Mouse (Mus musculus) CH12.LX (cell line): ENCODE measurements at regions not wholly inside any gene's neighbourhood (a gene's known extent, or its start where the extent isn't known, plus 50 kb on each side); places are given as distances from the start of the nearest gene placed in this dataset.

ENCODE experiments used
- DNase-seq: peaks from one replicate; pipeline ENCODE4 v3.0.0-alpha.2; 2013; ENCODE audit errors: extremely low read depth
- H3K27ac ChIP-seq: 2 replicates; pipeline ENCODE4 v1.5.1; 2012; ENCODE audit warnings: low read depth, mild to moderate bottlenecking, control low read depth, moderate library complexity; ENCODE audit not compliant: insufficient read depth
- H3K27me3 ChIP-seq: replicated peaks from 2 replicates; pipeline ENCODE3; 2012; ENCODE audit warnings: inconsistent platforms
- H3K36me3 ChIP-seq, 2 experiments: replicated peaks in 1 of 2; 2 replicates each; pipeline versions ENCODE3 to v1.6.1; 2012; ENCODE audit warnings: inconsistent platforms in 1 of 2, low read length in 1 of 2, mild to moderate bottlenecking in 1 of 2, mixed read lengths in 1 of 2, moderate library complexity in 1 of 2; ENCODE audit not compliant: control insufficient read depth in 1 of 2, insufficient read depth in 1 of 2
- H3K4me1 ChIP-seq, 2 experiments: 2 replicates each; pipeline ENCODE4 v1.6.1; 2012; ENCODE audit warnings: inconsistent platforms in 1 of 2, moderate library complexity in 1 of 2; ENCODE audit not compliant: insufficient read depth in 2 of 2, control insufficient read depth in 1 of 2
- H3K4me2 ChIP-seq: 2 replicates; pipeline ENCODE4 v1.6.1; 2012; ENCODE audit warnings: low read depth, mild to moderate bottlenecking, control low read depth; ENCODE audit not compliant: poor library complexity, insufficient read depth, severe bottlenecking
- H3K4me3 ChIP-seq, 3 experiments: fragments of 150-350 bp in 1 of 3; sonication (generic) in 1 of 3; replicated peaks in 1 of 3; 2 replicates each; pipeline versions ENCODE3 to v1.5.1; 2011 to 2012; ENCODE audit warnings: low read depth in 2 of 3, low read length in 2 of 3, mild to moderate bottlenecking in 2 of 3, moderate library complexity in 2 of 3, control low read depth in 1 of 3, improper control_type of control experiment in 1 of 3, inconsistent platforms in 1 of 3, mixed read lengths in 1 of 3; ENCODE audit not compliant: poor library complexity in 1 of 3
- H3K79me2 ChIP-seq: replicated peaks from 2 replicates; pipeline ENCODE4 v1.6.1; 2012; ENCODE audit warnings: mild to moderate bottlenecking, moderate library complexity; ENCODE audit not compliant: control insufficient read depth, poor library complexity, insufficient read depth, severe bottlenecking; ENCODE audit errors: extremely low read depth
- H3K9ac ChIP-seq: 2 replicates; pipeline ENCODE4 v1.6.1; 2012; ENCODE audit warnings: low read depth, mild to moderate bottlenecking, control low read depth, moderate library complexity; ENCODE audit not compliant: insufficient read depth
- H3K9me3 ChIP-seq: replicated peaks from 2 replicates; pipeline ENCODE3; 2012; ENCODE audit warnings: low read length, inconsistent platforms, mixed read lengths
- GABPA ChIP-seq: IDR thresholded peaks from 2 replicates; pipeline ENCODE4 v1.6.1; 2012; ENCODE audit warnings: low read depth, low read length, improper control_type of control experiment, inconsistent platforms; ENCODE audit not compliant: insufficient replicate concordance
- JUND ChIP-seq: conservative IDR thresholded peaks from 2 replicates; pipeline ENCODE4 v1.6.1; 2011; ENCODE audit warnings: low read depth, low read length, improper control_type of control experiment
- KAT2A ChIP-seq: IDR thresholded peaks from 2 replicates; pipeline ENCODE4 v1.6.1; 2012; ENCODE audit warnings: low read length, improper control_type of control experiment, inconsistent platforms; ENCODE audit not compliant: insufficient replicate concordance
- MAFK ChIP-seq: IDR thresholded peaks from 2 replicates; pipeline ENCODE4 v1.6.1; 2011; ENCODE audit warnings: low read length, improper control_type of control experiment; ENCODE audit not compliant: insufficient replicate concordance
- MAX ChIP-seq: IDR thresholded peaks from 2 replicates; pipeline ENCODE4 v1.6.1; 2011; ENCODE audit warnings: low read length, improper control_type of control experiment
- MEF2A ChIP-seq: IDR thresholded peaks from 2 replicates; pipeline ENCODE4 v1.6.1; 2014; ENCODE audit warnings: low read depth, mild to moderate bottlenecking, inconsistent platforms, low read length, improper control_type of control experiment, borderline replicate concordance
- NRF1 ChIP-seq: IDR thresholded peaks from 2 replicates; pipeline ENCODE4 v1.6.1; 2014; ENCODE audit warnings: low read depth, mild to moderate bottlenecking, inconsistent platforms, low read length, improper control_type of control experiment, moderate library complexity
- RAD21 ChIP-seq: IDR thresholded peaks from 2 replicates; pipeline ENCODE4 v1.6.1; 2011; ENCODE audit warnings: low read depth, mild to moderate bottlenecking, low read length, improper control_type of control experiment, moderate library complexity
- RCOR1 ChIP-seq: conservative IDR thresholded peaks from 2 replicates; pipeline ENCODE4 v1.6.1; 2012; ENCODE audit warnings: low read depth, mild to moderate bottlenecking, inconsistent platforms, low read length, improper control_type of control experiment
- SIN3A ChIP-seq: IDR thresholded peaks from 2 replicates; pipeline ENCODE4 v1.6.1; 2012; ENCODE audit warnings: low read length, improper control_type of control experiment, inconsistent platforms
- USF1 ChIP-seq: IDR thresholded peaks from 2 replicates; pipeline ENCODE4 v1.6.1; 2014; ENCODE audit warnings: low read depth, mild to moderate bottlenecking, inconsistent platforms, low read length, improper control_type of control experiment
- USF2 ChIP-seq: conservative IDR thresholded peaks from 2 replicates; pipeline ENCODE4 v1.6.1; 2011; ENCODE audit warnings: low read depth, low read length, improper control_type of control experiment
- ZKSCAN1 ChIP-seq: IDR thresholded peaks from 2 replicates; pipeline ENCODE4 v1.6.1; 2012; ENCODE audit warnings: low read depth, inconsistent platforms, low read length, improper control_type of control experiment, borderline replicate concordance
- dilution Hi-C: fragments of 300-500 bp; cut with MboI; formaldehyde crosslinking; loops from 2 replicates; pipeline ENCODE4 v1.14.3; 2020; ENCODE audit warnings: low sequenced_read_pairs; ENCODE audit not compliant: extremely low pct_unique_long_range_greater_than_20kb, extremely low pct_ligation_motif_present
- in situ Hi-C: fragments of 300-500 bp; cut with MboI; formaldehyde crosslinking; loops from 3 replicates; pipeline ENCODE4 v1.14.3; 2019; ENCODE audit warnings: low sequenced_read_pairs, low pct_ligation_motif_present, low pct_unique_long_range_greater_than_20kb, mixed read lengths

DNA sequence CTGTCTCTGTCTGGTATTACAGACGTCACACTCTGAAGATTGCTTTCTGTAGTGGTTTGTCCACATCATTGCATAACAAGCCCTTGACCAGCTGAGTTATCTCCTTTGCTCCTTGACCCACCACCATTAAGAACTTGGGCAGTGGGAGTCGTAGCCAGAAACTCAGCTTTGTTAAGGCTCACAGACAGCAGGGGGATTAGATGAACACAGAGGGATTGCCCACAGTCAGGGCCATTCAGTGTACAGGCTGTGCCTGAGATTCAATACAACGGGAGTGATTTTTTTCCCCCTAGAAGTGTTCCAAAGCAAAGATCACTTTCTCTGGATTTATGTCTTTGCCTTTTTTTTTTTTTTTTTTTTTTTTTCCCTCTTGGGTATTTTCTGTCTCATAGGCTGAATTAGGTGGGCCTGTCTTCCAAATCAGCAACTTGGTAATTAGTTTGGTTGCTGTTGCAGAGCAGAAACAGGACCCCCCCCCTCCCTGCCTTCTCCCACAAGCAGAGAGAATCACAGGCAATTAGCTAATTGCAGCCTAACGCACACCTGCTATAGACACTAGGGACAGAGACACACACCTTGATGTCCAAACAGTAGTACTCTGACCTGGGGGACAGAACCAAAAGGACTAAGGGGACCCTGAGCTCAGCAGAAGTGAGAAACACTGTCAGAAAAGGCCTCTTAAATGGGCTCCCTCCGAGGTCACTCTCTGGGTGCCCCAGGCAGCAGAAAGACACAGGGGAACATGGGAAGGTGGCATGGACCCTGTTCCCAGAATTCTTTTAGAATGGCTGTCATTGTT, 340.4 kb upstream of the Dynlrb2 start:
- TF ChIP-seq RCOR1 (no peak), KAT2A (no peak), ZKSCAN1 (no peak), SIN3A (no peak), NRF1 (no peak), MEF2A (no peak), MAFK (no peak)

GRCm38 (mm10) chr8:116160932-116161331, 343.8 kb upstream of the Dynlrb2 start:
- TF ChIP-seq KAT2A (no peak), MAFK (no peak), JUND (no peak), USF1 (no peak), MAX (no peak), RAD21 (no peak), USF2 (no peak), GABPA (no peak), SIN3A (no peak)
- H3K9me3 ChIP-seq: no peaks in the 10 kb centered on the region
- in situ Hi-C loops (no loop called here), dilution Hi-C loops (no loop called here)
- H3K79me2 ChIP-seq: no peaks in the 10 kb centered on the region
- no peak overlapping the region for H3K4me2 ChIP-seq
- peaks cover 64% of the 10 kb centered on the region for H3K27me3 ChIP-seq
- DNase-seq: no peak
- H3K27ac ChIP-seq: no peak overlapping the region
- no peaks in the 10 kb centered on the region for H3K36me3 ChIP-seq
- H3K9ac ChIP-seq: no peak overlapping the region
- H3K4me1 ChIP-seq: no peaks in the 10 kb centered on the region
- H3K4me3 ChIP-seq: no peak overlapping the region

More for the DNA sequence above, 340.4 kb upstream of the Dynlrb2 start:
- Histone ChIP-seq H3K9ac (no peak overlapping the region), H3K27ac (no peak overlapping the region), H3K4me2 (no peak overlapping the region), H3K36me3 (no peaks in the 10 kb centered on the region), H3K9me3 (no peaks in the 10 kb centered on the region), H3K79me2 (no peaks in the 10 kb centered on the region), H3K4me1 (no peaks in the 10 kb centered on the region), H3K27me3 (peaks cover 58% of the 10 kb centered on the region), H3K4me3 (no peak overlapping the region)
- in situ Hi-C loops (no loop called here), dilution Hi-C loops (no loop called here)
- no peak for DNase-seq
